Mouse (Mus musculus): ENCODE results near the gene Polr2l.
A peak's percentile ranks its signal among the peaks of the same experiment; 100 is the strongest.
"Not testable (repeated sequence)": the region's sequence is repeated elsewhere in the genome, so short reads cannot be mapped to it uniquely, and the experiment has no call there.

The Polr2l gene

GRCm38 (mm10) chr7:141451928-141452327, 23.0 kb downstream of the Polr2l start:
- no peak for DNase-seq (ENCODE audit: low spot score in 2 of 2)

- DNase-seq (ENCODE audit: low spot score in 2 of 2): peak; percentile 97
Measured at GRCm38 (mm10) chr7:141447110-141447991, 27.6 kb downstream of the Polr2l start, which contains the start of gene Rplp2. Rplp2 (plus strand) TSS chr7:141447370.

- DNase-seq (ENCODE audit: low spot score in 2 of 2): not testable (repeated sequence)
Measured at GRCm38 (mm10) chr7:141446374-141446773, 28.6 kb downstream of the Polr2l start.

DNA sequence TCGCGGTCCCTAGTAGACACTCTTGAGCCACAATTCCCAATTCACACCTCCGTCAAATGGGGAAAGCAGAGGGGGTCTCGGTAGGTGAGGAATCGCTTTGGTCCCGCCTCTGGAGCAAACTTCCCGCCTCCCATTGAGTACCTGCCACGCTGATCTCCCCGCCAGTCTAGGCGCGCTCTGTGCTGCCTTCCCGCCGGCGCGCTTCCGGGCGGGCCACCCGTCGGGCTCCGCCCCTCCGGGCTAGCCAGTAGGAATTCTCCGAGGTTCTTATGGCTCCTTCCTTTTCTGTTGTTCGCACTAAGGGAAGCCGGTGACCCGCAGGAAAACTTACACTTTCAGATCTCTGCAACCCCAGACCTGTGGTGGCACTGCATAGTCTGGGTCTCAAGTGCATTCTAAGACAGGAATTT, 31.1 kb downstream of the Polr2l start, which contains the start of gene Pidd1:
TSS of gene Pidd1 (minus strand) at position 198 of the 410 bp plus-strand sequence.
- DNase-seq (ENCODE audit: low spot score in 2 of 2): no peak

- no peak for DNase-seq (ENCODE audit: low spot score in 2 of 2)
Measured at GRCm38 (mm10) chr7:141443081-141443821, 31.7 kb downstream of the Polr2l start.

DNA sequence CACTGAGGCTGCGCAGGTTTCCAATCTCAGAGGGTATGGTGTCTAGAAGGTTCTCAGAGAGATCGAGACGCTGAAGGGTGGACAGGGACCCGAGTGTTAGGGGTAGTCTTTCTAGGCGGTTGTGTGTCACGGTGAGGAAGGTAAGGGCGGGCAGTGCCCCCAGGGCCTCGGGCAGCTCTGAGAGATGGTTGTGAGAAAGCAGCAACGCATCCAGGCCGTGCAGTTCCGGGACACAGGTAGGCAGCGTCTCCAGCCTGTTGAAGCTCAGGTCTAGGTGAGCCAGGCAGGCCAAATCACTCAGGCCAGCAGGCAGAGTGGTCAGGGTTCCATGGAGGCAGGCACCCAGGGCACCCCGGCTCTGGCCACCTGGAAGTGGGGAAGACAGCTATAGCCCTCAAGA, 32.7 kb downstream of the Polr2l start:
- no peak for DNase-seq (ENCODE audit: low spot score in 2 of 2)

DNA sequence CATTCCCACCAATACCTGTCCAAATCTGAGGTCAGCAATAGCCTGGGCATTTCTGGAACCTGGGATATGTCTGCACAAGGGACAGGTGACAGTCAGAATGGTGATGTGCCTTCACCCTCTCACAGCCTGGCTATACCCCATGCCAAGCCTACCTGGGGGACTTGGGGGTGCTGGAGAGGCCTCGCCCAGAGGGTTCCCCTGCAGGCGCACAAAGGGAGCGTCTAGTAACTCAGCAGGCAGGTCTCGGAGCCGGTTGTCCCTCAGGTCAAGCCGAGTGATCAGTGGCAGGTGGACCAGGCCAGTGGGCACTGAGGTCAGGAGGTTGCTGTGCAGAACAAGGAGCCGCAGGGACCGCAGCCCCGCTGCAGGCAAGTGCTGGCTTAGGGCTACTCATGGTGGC, 33.5 kb downstream of the Polr2l start:
- no peak for DNase-seq (ENCODE audit: low spot score in 2 of 2)

- DNase-seq (ENCODE audit: low spot score in 2 of 2): peak in 1 of 2 experiments; percentile 49
Measured at GRCm38 (mm10) chr7:141440613-141441012, 34.3 kb downstream of the Polr2l start.

GRCm38 (mm10) chr7:141439811-141440210, 35.1 kb downstream of the Polr2l start:
- no peak for DNase-seq (ENCODE audit: low spot score in 2 of 2)

DNA sequence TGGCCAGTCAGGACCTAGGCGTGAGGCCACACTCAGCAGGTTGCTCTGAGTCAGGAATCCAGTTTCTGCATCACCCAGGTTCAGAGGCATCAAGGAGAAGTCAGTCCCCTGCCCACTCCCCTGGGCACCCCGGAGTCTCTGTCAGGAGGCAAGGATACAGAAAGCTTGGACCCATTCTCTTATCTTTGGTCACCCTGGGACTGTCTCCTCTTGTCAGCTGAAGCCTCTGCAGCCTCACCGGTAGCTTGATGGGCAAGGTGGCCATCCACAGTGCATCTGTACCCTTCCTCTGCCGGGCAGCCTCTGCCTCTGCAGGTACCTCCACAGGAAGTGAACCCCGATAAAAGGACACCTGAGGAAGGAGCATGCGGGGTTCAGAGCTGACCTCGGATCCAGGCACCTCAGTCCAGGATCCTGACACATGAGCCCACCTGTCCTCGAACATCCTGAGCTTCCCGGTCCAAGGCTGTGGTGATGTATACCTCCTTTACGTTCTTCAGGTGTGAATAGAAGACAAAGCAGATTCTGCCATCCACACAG, 35.7 kb downstream of the Polr2l start:
- DNase-seq (ENCODE audit: low spot score in 2 of 2): no peak

DNA sequence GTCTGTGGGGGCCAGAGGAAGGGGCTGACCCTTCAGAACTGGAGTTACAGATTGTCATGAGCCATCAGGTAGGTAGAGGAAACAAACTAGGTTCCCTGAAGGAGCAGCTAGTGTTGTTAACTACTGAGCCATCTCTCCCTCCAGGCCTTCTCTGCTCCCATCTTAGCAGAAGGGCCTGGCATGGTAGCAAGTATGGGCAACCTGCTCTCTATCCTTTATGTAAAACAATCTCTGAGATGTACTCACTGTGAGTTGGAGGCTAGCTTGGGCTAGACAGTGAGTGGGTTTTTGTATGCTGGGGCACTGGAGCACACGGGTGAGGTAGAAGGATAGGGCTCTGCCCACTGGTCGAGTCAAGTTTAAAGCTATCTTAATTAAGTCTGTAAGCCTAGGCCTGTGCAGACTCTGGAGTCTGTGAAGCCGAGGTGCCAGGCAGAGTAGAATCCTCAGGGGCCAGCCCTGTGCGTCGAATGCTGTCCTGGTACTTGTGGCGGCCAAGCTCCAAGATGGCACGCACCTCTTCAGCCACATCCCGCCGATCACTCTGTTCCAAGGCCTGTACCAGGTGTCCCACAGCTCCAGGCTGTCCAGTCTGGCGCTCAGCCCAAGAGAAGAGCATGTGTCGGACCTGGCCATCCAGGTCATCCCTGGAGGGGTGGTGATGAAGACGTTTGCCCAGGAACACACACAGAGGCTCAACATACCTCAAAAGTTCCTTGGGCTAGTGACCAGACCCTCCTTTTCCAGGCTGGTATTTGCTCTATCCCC, 36.5 kb downstream of the Polr2l start:
- DNase-seq (ENCODE audit: low spot score in 2 of 2): no peak

DNA sequence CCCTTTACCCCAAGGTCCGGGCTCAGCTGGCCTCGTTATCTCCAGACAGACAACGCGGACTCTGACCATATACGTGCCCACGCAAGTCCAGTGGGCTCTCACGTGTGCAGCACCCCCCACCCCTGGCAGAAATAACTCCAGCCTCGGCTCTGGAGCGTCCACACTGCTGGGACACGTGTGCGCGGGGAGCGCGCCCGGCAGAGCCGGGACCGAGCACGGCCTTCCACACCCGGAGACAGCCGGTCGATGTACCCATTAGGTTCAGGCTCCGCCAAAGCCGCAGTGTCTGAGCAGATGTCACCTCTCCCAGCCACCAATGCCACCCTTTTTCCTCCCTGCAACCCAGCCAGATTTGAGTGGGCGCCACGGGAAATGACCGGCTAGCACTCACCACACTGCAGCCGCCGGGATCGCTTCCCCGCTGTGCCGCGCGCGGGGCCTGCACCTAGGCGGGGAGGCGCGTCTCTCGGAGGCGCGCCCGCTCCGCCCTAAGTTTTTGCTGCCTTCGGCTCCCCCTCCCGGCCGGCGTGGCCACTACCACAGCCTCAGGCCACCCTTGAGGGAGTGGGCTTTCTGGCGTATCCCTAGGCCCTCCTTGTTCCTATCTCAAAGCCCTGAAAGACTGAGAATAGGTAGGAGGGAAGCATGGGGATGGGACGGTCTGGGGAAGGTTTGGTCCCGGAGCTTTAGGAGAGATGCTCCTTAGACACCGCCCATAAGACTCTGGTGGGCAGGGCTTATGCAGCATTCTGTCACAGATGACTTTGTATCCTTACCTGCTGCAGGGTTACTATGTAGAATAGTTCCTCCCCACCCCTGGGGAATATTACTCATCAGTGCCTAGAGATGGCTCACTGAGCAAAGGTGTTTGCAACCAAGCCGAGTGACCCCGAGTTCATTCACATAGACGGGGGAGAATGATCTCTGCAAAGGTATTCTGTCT, 37.5 kb downstream of the Polr2l start, which contains the start of gene Slc25a22:
TSS of gene Slc25a22 (minus strand) at position 715 of the 943 bp plus-strand sequence.
- DNase-seq (ENCODE audit: low spot score in 2 of 2): peak; percentile 83 to 85

- DNase-seq (ENCODE audit: low spot score in 2 of 2): no peak
Measured at GRCm38 (mm10) chr7:141436523-141436892, 38.4 kb downstream of the Polr2l start.

- no peak for DNase-seq (ENCODE audit: low spot score in 2 of 2)
Measured at GRCm38 (mm10) chr7:141435856-141436522, 38.9 kb downstream of the Polr2l start.

- peak in 1 of 2 experiments; percentile 52 for DNase-seq (ENCODE audit: low spot score in 2 of 2)
Measured at GRCm38 (mm10) chr7:141435129-141435855, 39.6 kb downstream of the Polr2l start.

DNA sequence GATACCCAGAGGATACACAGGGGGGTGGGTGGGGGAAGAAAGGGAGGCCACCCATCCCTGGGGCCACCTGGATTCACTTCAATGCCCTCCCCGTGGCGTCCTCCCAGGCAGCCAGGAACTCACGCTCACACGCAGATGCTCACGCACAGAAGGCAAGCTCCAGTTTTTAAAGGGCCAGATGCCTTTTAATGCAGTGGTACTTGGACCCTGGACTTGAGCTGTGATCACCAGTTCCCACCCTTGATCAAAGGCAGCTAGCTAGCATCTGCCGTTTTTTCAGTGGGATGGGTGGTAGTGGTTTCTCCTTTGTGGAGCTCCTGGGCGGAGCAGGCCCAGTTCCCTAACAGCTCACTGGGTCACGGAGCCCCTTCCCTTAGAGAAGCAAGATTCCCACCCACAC, 40.5 kb downstream of the Polr2l start:
- DNase-seq (ENCODE audit: low spot score in 2 of 2): peak; percentile 70 to 80

DNA sequence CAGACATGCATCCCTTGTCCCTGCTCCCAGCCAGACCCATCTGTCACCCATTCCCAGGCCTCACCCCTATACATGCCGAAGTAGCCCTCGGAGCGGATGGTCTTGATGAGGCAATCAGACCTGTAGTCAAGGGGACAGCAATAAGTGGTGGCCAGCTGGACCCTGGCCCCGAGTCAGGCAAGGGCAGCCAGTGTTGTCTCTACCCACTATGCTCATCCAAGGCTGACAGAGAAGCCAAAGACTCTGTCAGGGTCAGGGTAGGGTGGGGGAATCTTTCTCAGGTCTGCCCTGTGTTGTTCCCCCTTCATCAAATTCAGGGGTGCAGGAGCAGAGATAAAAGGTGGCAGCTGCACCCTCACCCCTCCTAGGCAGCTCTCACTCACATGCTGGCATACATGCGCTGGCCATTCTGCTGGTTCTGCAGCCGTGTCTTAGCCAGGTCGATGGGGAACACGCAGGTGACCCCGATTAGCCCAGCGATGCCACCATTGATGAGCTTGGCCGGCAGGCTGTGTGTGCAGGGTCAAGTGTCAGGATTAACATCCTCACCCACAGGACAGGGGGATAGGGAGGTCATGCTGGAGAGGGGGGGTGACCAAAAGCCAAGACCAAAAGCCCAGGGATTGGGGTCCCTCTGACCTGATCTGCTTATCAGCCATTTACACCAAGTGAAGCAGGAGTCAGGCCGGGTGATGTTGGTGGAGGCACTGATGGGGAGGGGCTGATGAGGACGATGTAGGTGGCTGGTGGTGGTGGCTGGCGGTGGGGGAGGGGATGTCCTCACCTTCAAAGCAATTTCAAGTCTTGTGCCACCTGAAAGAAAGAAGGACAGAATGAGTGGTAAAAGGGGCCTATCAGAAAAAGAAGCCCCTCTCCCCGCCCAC, 41.2 kb downstream of the Polr2l start:
- DNase-seq (ENCODE audit: low spot score in 2 of 2): no peak

Data from frontal cortex, postnatal 36 days (tissue).